Comparison of ENCODE assay signal across 8 mouse cellular contexts in genomic region chr2:6405059-6406033, GRCm38 (mm10).
DNase-seq lines count a peak whose midpoint lies in the region; ATAC-seq and TF ChIP-seq lines count a peak whose summit lies in the region.

No protein-coding gene starts in this region.

- TF ChIP-seq CTCF in bone marrow, adult 2 months (IDR thresholded peaks at IDR 0.05; ENCODE audit: control insufficient read depth, insufficient read depth, low read length) = peak; percentile 95

- H3K4me2 ChIP-seq in embryonic facial prominence, embryonic 15.5 days (replicated peaks) = no peak overlapping the region
- H3K4me2 ChIP-seq in heart, embryonic 12.5 days = no peak overlapping the region
- no peak overlapping the region for H3K4me2 ChIP-seq in kidney, embryonic 16.5 days (replicated peaks; ENCODE audit: low read depth, low read length)

- peak; percentile 75; the same call in 1 of the 2 replicates for ATAC-seq in embryonic facial prominence, embryonic 15.5 days (ENCODE audit: insufficient number of reproducible peaks, low FRiP score, low TSS enrichment, low read depth)
- ATAC-seq in heart, embryonic 12.5 days (ENCODE audit: insufficient number of reproducible peaks, low FRiP score) = peak; percentile 49; the same call in 1 of the 2 replicates
- peak; percentile 87 for ATAC-seq in kidney, embryonic 16.5 days (ENCODE audit: low FRiP score, low TSS enrichment)

- no peak overlapping the region for H3K27ac ChIP-seq in bone marrow, adult 2 months (ENCODE audit: control insufficient read depth, insufficient read depth, low read depth, low read length, poor library complexity)
- no peak overlapping the region for H3K27ac ChIP-seq in embryonic facial prominence, embryonic 15.5 days (replicated peaks)
- no peak overlapping the region for H3K27ac ChIP-seq in heart, embryonic 12.5 days (ENCODE audit: poor library complexity, severe bottlenecking)
- no peak overlapping the region for H3K27ac ChIP-seq in kidney, embryonic 16.5 days (ENCODE audit: low read length)

- H3K27me3 ChIP-seq in embryonic facial prominence, embryonic 15.5 days = no peaks in the 10 kb centered on the region
- no peaks in the 10 kb centered on the region for H3K27me3 ChIP-seq in heart, embryonic 12.5 days (replicated peaks)
- no peaks in the 10 kb centered on the region for H3K27me3 ChIP-seq in kidney, embryonic 16.5 days (ENCODE audit: insufficient read depth, low read length)
- H3K27me3 ChIP-seq in splenic B cell, adult 2 months (ENCODE audit: control insufficient read depth, insufficient read depth, low read length, poor library complexity, severe bottlenecking) = no peaks in the 10 kb centered on the region

- H3K36me3 ChIP-seq in embryonic facial prominence, embryonic 15.5 days = peaks cover 9% of the 10 kb centered on the region
- peaks cover 11% of the 10 kb centered on the region; the same call in 1 of the 2 replicates for H3K36me3 ChIP-seq in heart, embryonic 12.5 days
- peaks cover 3% of the 10 kb centered on the region; the same call in 1 of the 2 replicates for H3K36me3 ChIP-seq in kidney, embryonic 16.5 days (ENCODE audit: insufficient read depth, low read length)
- H3K36me3 ChIP-seq in splenic B cell, adult 2 months (ENCODE audit: control insufficient read depth, insufficient read depth, low read length, poor library complexity, severe bottlenecking) = no peaks in the 10 kb centered on the region; the same call in none of the 2 replicates

- H3K4me3 ChIP-seq in bone marrow, adult 2 months (replicated peaks; ENCODE audit: control insufficient read depth, low read depth, low read length) = no peak overlapping the region
- H3K4me3 ChIP-seq in embryonic facial prominence, embryonic 15.5 days (replicated peaks) = no peak overlapping the region
- no peak overlapping the region for H3K4me3 ChIP-seq in heart, embryonic 12.5 days
- H3K4me3 ChIP-seq in kidney, embryonic 16.5 days (ENCODE audit: low read length) = no peak overlapping the region

- peak; percentile 75 for DNase-seq in A20 (ENCODE audit: low read depth, low spot score)
- peak; percentile 72 for DNase-seq in liver
- peak; percentile 81 for DNase-seq in naive thymus-derived CD4-positive, alpha-beta T cell, adult 2 months (ENCODE audit: low read depth)
- DNase-seq in splenic B cell, adult 2 months (ENCODE audit: low read depth, low spot score) = peak; percentile 87

- no peak overlapping the region for H3K9ac ChIP-seq in embryonic facial prominence, embryonic 15.5 days
- no peak overlapping the region for H3K9ac ChIP-seq in heart, embryonic 12.5 days
- H3K9ac ChIP-seq in kidney, embryonic 16.5 days (replicated peaks; ENCODE audit: low read length) = no peak overlapping the region

- WGBS in bone marrow, adult 2 months = 51% methylated on average over 10 of the region's 10 CpGs
- 37% methylated on average over 10 of the region's 10 CpGs for WGBS in embryonic facial prominence, embryonic 15.5 days
- WGBS in heart, embryonic 12.5 days = 36% methylated on average over 10 of the region's 10 CpGs
- 29% methylated on average over 10 of the region's 10 CpGs for WGBS in kidney, embryonic 16.5 days

- no peaks in the 10 kb centered on the region for H3K4me1 ChIP-seq in bone marrow, adult 2 months (ENCODE audit: control insufficient read depth, insufficient read depth, low read length)
- peaks cover 6% of the 10 kb centered on the region; the same call in 1 of the 2 replicates for H3K4me1 ChIP-seq in embryonic facial prominence, embryonic 15.5 days
- H3K4me1 ChIP-seq in heart, embryonic 12.5 days (replicated peaks) = peaks cover 21% of the 10 kb centered on the region
- peaks cover 28% of the 10 kb centered on the region for H3K4me1 ChIP-seq in kidney, embryonic 16.5 days (ENCODE audit: insufficient read depth, low read length)

- no peaks in the 10 kb centered on the region for H3K9me3 ChIP-seq in embryonic facial prominence, embryonic 15.5 days (replicated peaks)
- no peaks in the 10 kb centered on the region for H3K9me3 ChIP-seq in heart, embryonic 12.5 days (replicated peaks)
- no peaks in the 10 kb centered on the region for H3K9me3 ChIP-seq in kidney, embryonic 16.5 days (ENCODE audit: low read length)

- TF ChIP-seq POLR2A in bone marrow, adult 2 months (IDR thresholded peaks at IDR 0.05; ENCODE audit: borderline replicate concordance, control insufficient read depth, low read depth, low read length) = no peak
